Mouse (Mus musculus) liver, embryonic 16.5 days (tissue): ENCODE results near the gene Vamp2. TPM values are rescaled to one million over a fixed set of nuclear protein-coding genes. Genes with fewer than 3 reads are reported as not detected.

Experiments
- ATAC-seq: fragments of 200-750 bp; cut with Nextera tagmentation; 2 replicates; pipeline ENCODE4 v1.8.0; 2017; ENCODE audit warnings: low read depth, mild to moderate bottlenecking, moderate number of reproducible peaks, moderate library complexity
- H3K27ac ChIP-seq: fragments of 300-500 bp; sonication (generic); 2 replicates; pipeline ENCODE4 v1.5.1; 2014; ENCODE audit warnings: mild to moderate bottlenecking, low read length
- H3K27me3 ChIP-seq: fragments of 300-500 bp; sonication (generic); 2 replicates; pipeline ENCODE4 v1.6.1; 2014; ENCODE audit warnings: low read depth, low read length, mixed read lengths; ENCODE audit not compliant: control insufficient read depth, insufficient read depth
- H3K36me3 ChIP-seq: fragments of 300-500 bp; sonication (generic); 2 replicates; pipeline ENCODE4 v1.6.1; 2014; ENCODE audit warnings: mild to moderate bottlenecking; ENCODE audit not compliant: control insufficient read depth, insufficient read depth
- H3K4me1 ChIP-seq: fragments of 300-500 bp; sonication (generic); 2 replicates; pipeline ENCODE4 v1.6.1; 2014; ENCODE audit warnings: low read depth, low read length, mixed read lengths; ENCODE audit not compliant: control insufficient read depth
- H3K4me2 ChIP-seq: fragments of 300-500 bp; sonication (generic); 2 replicates; pipeline ENCODE4 v1.6.1; 2014; ENCODE audit warnings: low read depth, low read length, mixed read lengths
- H3K4me3 ChIP-seq: fragments of 300-500 bp; sonication (generic); 2 replicates; pipeline ENCODE4 v1.5.1; 2014; ENCODE audit warnings: low read depth, mild to moderate bottlenecking, low read length
- H3K9ac ChIP-seq: fragments of 300-500 bp; sonication (generic); 2 replicates; pipeline ENCODE4 v1.6.1; 2014; ENCODE audit warnings: low read depth, low read length
- H3K9me3 ChIP-seq: fragments of 300-500 bp; sonication (generic); replicated peaks from 2 replicates; pipeline ENCODE4 v1.6.1; 2016; ENCODE audit warnings: low read length; ENCODE audit not compliant: control insufficient read depth
- WGBS: fragments of 180-500 bp; shearing (Covaris S2); extraction: QIAGEN DNeasy Blood & Tissue Kit; methylation state at CpG from one replicate; pipeline ENCODE4 v1.1.7; 2014; ENCODE audit not compliant: insufficient replicate concordance; 5-methylcytosine and 5-hydroxymethylcytosine counted together
- polyA plus RNA-seq: library from polyadenylated mRNA; unstranded; fragments of >200 nt; fragmentation: Nextera tagmentation; extraction: Ambion mirVana; gene quantifications from 2 replicates; pipeline ENCODE4 v1.2.1, GENCODE M21; 2015

The Vamp2 gene
- polyA plus RNA-seq, 1 experiment from 2014 or later, result 25.4 TPM

DNA sequence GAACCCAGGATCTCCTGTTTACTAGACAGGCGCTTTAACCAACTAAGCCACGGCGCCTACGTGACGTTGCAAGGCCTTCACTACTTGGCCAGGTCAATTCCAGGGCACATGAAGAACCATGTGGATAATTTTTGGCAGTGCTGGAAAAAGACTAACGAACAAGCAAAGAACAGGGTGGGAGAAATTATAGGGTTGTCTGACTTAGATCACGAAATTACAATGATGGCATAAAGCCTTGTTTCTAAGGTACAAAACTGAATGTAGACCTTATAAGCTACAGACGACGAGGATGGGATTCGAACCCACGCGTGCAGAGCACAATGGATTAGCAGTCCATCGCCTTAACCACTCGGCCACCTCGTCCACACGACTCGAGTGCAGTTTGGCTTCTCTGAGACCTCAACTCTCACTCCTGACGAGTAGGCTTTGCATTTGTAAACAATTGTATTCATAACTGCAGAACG is 25.5 kb upstream of the Vamp2 start:
- H3K4me1 ChIP-seq, result peaks cover 50% of the 10 kb centered on the region
- H3K27me3 ChIP-seq, result no peaks in the 10 kb centered on the region
- peak; percentile 62 for ATAC-seq
- H3K9ac ChIP-seq, result peak overlapping the region; percentile 79
- H3K4me2 ChIP-seq, result peak overlapping the region; percentile 97
- H3K9me3 ChIP-seq, result no peaks in the 10 kb centered on the region
- no peaks in the 10 kb centered on the region for H3K36me3 ChIP-seq
- 0% methylated on average over 19 of the region's 19 CpGs for WGBS
- peak overlapping the region; percentile 81 for H3K4me3 ChIP-seq
- peak overlapping the region; percentile 81 for H3K27ac ChIP-seq

DNA sequence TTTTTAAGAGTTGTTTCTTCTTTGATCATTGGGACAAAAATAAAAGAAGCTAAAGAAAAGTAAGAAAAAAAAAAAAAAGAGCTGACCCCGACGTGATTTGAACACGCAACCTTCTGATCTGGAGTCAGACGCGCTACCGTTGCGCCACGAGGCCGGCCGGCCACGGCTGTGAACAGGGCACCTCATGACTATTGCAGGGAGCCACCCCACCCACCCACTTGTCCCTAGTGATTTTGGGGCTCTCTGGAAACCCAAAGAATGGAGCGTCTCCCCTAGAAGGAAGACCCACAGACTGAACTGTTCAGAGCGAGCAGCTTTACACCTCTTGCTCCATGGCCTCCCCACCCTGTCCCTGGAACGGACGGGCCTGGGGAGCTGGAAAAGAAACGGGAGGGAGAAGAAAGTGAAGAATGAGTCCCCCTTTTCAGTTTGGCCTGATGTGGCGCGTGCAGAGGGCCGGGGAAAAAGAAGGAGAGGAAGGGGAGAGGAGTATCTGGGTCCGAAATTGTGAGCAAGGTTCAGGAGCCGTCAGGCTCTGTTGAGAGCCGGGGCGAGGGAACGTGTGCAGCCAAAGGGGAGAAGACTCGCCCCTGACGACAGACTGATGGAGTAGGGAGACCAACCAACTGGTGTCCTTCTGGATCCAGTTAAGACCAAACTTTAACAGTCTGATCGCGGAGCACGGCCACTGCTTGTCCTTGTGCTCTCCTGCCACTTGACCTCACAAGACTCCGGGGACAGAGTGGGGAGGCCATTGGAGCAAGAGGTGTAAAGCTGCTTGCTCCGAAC is 24.7 kb upstream of the Vamp2 start:
- H3K4me3 ChIP-seq, result peak overlapping the region; percentile 81
- peaks cover 43% of the 10 kb centered on the region for H3K4me1 ChIP-seq
- no peaks in the 10 kb centered on the region for H3K36me3 ChIP-seq
- H3K9ac ChIP-seq, result peak overlapping the region; percentile 79
- no peaks in the 10 kb centered on the region for H3K27me3 ChIP-seq
- peak overlapping the region; percentile 97 for H3K4me2 ChIP-seq
- under 1% methylated on average over 31 of the region's 31 CpGs for WGBS
- H3K9me3 ChIP-seq, result no peaks in the 10 kb centered on the region
- H3K27ac ChIP-seq, result peak overlapping the region; percentile 80
- ATAC-seq, result peak; percentile 28

DNA sequence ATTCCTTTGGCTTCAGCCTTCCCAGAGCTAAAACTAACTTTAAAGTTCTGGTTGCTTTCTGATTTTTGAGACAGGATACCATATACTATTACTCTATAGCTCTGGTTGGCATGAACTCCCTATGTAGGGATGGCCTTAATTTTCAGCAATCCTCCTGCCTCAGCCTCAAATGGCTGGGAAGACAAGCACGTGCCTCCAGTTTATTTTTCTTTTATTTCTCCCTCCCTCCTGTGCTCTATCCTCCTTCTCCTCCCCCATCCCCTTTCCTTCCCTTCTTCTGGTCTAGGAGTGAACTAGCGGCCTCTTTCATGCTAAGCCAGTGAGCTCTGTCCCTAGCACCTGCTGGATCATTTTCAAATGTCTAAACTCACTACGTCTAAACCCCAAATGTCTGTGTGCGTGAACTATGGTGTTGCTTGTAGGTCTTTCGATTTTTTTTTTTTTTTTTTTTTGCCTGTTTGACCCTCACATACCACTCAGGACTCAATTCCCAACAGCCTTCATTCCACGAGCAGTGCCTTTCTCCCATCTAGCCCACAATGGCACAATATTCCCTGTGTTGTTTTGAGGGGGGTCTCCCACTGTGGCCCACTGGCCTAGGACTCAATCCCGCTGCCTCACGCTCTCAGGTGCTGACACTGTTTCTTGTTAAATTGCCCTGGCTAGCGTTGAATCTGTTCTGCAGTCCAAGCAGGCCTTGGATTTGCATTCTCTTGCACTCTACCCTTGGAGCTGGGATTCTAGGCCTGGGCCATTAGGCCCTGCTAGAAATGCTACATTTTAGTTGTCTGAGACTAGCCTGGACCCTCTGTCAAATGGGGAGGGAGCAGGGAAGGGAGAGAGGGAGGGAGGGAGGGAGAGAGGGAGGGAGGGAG is 23.8 kb upstream of the Vamp2 start:
- Histone ChIP-seq H3K4me1 (peaks cover 42% of the 10 kb centered on the region), H3K27ac (peak overlapping the region; percentile 65), H3K9me3 (no peaks in the 10 kb centered on the region), H3K9ac (peak overlapping the region; percentile 79), H3K4me2 (peak overlapping the region; percentile 97), H3K27me3 (no peaks in the 10 kb centered on the region), H3K4me3 (peak overlapping the region; percentile 81), H3K36me3 (no peaks in the 10 kb centered on the region)
- WGBS, result 64% methylated on average over 9 of the region's 9 CpGs
- no peak for ATAC-seq

DNA sequence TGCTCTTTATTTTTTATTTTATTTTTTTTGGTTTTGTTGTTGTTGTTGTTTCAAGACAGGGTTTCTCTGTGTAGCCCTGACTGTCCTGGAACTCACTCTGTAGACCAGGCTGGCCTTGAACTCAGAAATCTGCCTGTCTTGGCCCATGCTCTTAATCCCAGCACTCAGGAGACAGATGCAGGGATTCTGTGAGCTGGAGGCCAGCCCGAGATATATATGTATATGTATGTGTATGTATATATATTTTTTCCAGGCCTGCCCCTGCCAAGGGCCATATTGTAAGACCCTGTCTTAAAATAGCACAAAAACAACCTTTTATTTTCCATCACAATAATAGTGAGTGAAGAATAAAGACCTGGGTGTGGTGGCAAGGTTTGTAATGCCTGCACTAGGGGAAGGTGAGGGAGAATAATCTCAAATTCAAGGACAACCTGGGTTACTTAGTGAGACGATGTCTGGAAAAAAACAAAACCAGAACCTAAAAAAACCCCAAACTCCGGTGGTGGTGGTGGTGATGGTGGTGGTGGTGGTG is 22.8 kb upstream of the Vamp2 start:
- WGBS, result 68% methylated on average over 3 of the region's 3 CpGs
- no peak overlapping the region for H3K4me3 ChIP-seq
- H3K4me1 ChIP-seq, result peaks cover 44% of the 10 kb centered on the region
- no peaks in the 10 kb centered on the region for H3K27me3 ChIP-seq
- no peaks in the 10 kb centered on the region for H3K36me3 ChIP-seq
- no peak overlapping the region for H3K27ac ChIP-seq
- H3K4me2 ChIP-seq, result peak overlapping the region; percentile 80
- no peaks in the 10 kb centered on the region for H3K9me3 ChIP-seq
- H3K9ac ChIP-seq, result no peak overlapping the region; the same call in 1 of the 2 replicates
- no peak for ATAC-seq

- Histone ChIP-seq H3K9me3 (no peaks in the 10 kb centered on the region), H3K9ac (peak overlapping the region; percentile 58), H3K4me3 (peak overlapping the region; percentile 57), H3K4me2 (peak overlapping the region; percentile 80), H3K36me3 (no peaks in the 10 kb centered on the region), H3K27ac (peak overlapping the region; percentile 58; the same call in 1 of the 2 replicates), H3K27me3 (no peaks in the 10 kb centered on the region), H3K4me1 (peaks cover 42% of the 10 kb centered on the region)
- 2% methylated on average over 29 of the region's 29 CpGs for WGBS
- peak; percentile 9; the same call in 1 of the 2 replicates for ATAC-seq
Observed at GRCm38 (mm10) chr11:69066163-69066861, 22.0 kb upstream of the Vamp2 start.

DNA sequence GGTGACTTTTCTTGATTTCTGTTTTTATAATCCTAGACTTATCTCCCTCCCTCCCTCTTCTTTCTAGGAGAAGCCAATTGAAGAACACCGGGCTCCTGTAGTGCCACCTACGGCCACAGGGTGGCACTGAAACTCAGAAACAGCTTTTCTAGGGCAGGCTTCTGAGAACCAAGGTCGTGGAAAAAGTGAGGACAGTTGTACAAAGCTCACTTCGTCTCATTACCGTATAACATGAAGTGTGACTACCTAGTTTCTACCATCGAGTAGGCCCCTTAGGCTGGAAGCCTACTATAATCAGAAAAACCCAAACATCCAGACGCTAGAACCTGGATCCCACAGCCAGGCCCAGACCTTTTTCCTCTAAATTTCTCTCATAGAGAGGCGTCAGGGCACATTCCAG is 21.3 kb upstream of the Vamp2 start:
- Histone ChIP-seq H3K4me3 (peak overlapping the region; percentile 57), H3K4me1 (peaks cover 43% of the 10 kb centered on the region), H3K36me3 (no peaks in the 10 kb centered on the region), H3K27ac (peak overlapping the region; percentile 58; the same call in 1 of the 2 replicates), H3K27me3 (no peaks in the 10 kb centered on the region), H3K9me3 (no peaks in the 10 kb centered on the region), H3K4me2 (peak overlapping the region; percentile 80), H3K9ac (peak overlapping the region; percentile 58)
- ATAC-seq, result no peak
- 10% methylated on average over 8 of the region's 8 CpGs for WGBS

DNA sequence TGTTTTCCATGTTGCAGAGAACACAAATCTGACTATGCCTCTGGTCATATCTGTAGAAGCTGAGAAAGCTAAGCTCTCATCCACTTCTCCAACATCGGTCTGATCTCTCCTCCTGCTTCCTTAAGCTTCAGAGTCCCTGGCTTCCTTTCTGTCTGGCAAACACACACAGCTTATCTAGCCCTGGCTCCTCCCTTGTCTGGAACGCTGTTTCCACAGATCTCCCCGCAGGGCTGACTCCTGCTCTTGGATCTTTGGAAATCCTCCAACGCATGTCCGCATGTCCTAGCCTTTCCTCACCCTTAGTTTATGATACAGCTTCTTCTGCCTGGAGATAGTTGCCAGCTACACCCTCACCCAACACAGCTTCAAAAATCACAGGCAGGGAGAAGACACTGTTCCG is 20.7 kb upstream of the Vamp2 start:
- H3K4me3 ChIP-seq, result no peak overlapping the region
- no peaks in the 10 kb centered on the region for H3K27me3 ChIP-seq
- H3K4me1 ChIP-seq, result peaks cover 45% of the 10 kb centered on the region
- H3K27ac ChIP-seq, result no peak overlapping the region
- H3K36me3 ChIP-seq, result no peaks in the 10 kb centered on the region
- H3K9ac ChIP-seq, result no peak overlapping the region
- H3K4me2 ChIP-seq, result no peak overlapping the region
- WGBS, result 58% methylated on average over 6 of the region's 6 CpGs
- H3K9me3 ChIP-seq, result no peaks in the 10 kb centered on the region
- ATAC-seq, result no peak

GRCm38 (mm10) chr11:69070093-69070492 is 18.2 kb upstream of the Vamp2 start:
- peak overlapping the region; percentile 83 for H3K27ac ChIP-seq
- peak overlapping the region; percentile 83 for H3K9ac ChIP-seq
- H3K36me3 ChIP-seq, result no peaks in the 10 kb centered on the region
- ATAC-seq, result no peak
- H3K4me1 ChIP-seq, result peaks cover 57% of the 10 kb centered on the region
- no peaks in the 10 kb centered on the region for H3K9me3 ChIP-seq
- WGBS, result 0% methylated on average over 13 of the region's 13 CpGs
- H3K4me3 ChIP-seq, result peak overlapping the region; percentile 74
- H3K27me3 ChIP-seq, result no peaks in the 10 kb centered on the region
- H3K4me2 ChIP-seq, result peak overlapping the region; percentile 96
